Mouse (Mus musculus): ENCODE results near the gene Zbtb8b.

- no peak; the same call in 1 of the 2 replicates for TF ChIP-seq CTCF (IDR thresholded peaks at IDR 0.05; ENCODE audit: borderline replicate concordance, insufficient read depth, low read length)
- TF ChIP-seq POLR2A (IDR thresholded peaks at IDR 0.05; ENCODE audit: low read depth, low read length), result no peak
Observed at GRCm38 (mm10) chr4:129455265-129455664, 14.6 kb upstream of the Zbtb8b start.

Data from embryonic fibroblast, embryonic 13.5 days (primary cell).